Mouse (Mus musculus) ES-E14 (cell line): Measurements from ENCODE around the gene Olfr1291-ps1.

Experiments
- HCFC1 ChIP-seq: IDR thresholded peaks from 2 replicates; pipeline ENCODE4 v1.6.1; 2012; ENCODE audit warnings: low read length, inconsistent platforms, borderline replicate concordance; ENCODE audit not compliant: insufficient read depth
- ZNF384 ChIP-seq: IDR thresholded peaks from 2 replicates; pipeline ENCODE4 v1.6.1; 2012; ENCODE audit warnings: low read depth, low read length, inconsistent platforms

GRCm38 (mm10) chr2:111540191-111540590, 43.2 kb downstream of the Olfr1291-ps1 start, which contains the start of gene Olfr1294:
- TF ChIP-seq ZNF384 (no peak), HCFC1 (no peak)
